Mouse (Mus musculus): ENCODE results near the gene Adh6b. TPM values are rescaled to one million over a fixed set of nuclear protein-coding genes. Genes with fewer than 3 reads are reported as not detected.

Gene Adh6b
- polyA plus RNA-seq, 1 experiment from 2014 or later: 0.15 TPM

GRCm38 (mm10) chr3:138311015-138311414 is 30.6 kb upstream of the Adh6b start:
- ATAC-seq: no peak
- H3K4me1 ChIP-seq (ENCODE audit: control insufficient read depth, insufficient read depth, low read length): peaks cover 6% of the 10 kb centered on the region; the same call in 1 of the 2 replicates
- no peaks in the 10 kb centered on the region for H3K9me3 ChIP-seq (ENCODE audit: control insufficient read depth, low read length)
- H3K27ac ChIP-seq (ENCODE audit: low read length): no peak overlapping the region
- no peak overlapping the region for H3K4me3 ChIP-seq (ENCODE audit: low read length)
- WGBS: 90% methylated on average over 6 of the region's 6 CpGs
- H3K27me3 ChIP-seq (replicated peaks; ENCODE audit: control insufficient read depth, insufficient read depth, low read length): no peaks in the 10 kb centered on the region
- H3K36me3 ChIP-seq (ENCODE audit: control insufficient read depth, insufficient read depth, low read length): no peaks in the 10 kb centered on the region
- no peak overlapping the region for H3K4me2 ChIP-seq (ENCODE audit: low read depth, low read length)
- no peak overlapping the region for H3K9ac ChIP-seq (ENCODE audit: low read depth, low read length)

- Histone ChIP-seq H3K27ac (ENCODE audit: low read length) (no peak within 1 kb of the TSS), H3K36me3 (ENCODE audit: control insufficient read depth, insufficient read depth, low read length) (no peaks in the 10 kb centered on the region), H3K9me3 (ENCODE audit: control insufficient read depth, low read length) (no peaks in the 10 kb centered on the region), H3K4me2 (ENCODE audit: low read depth, low read length) (no peak within 1 kb of the TSS), H3K9ac (ENCODE audit: low read depth, low read length) (no peak within 1 kb of the TSS), H3K4me1 (ENCODE audit: control insufficient read depth, insufficient read depth, low read length) (0 out of 2 replicates have a peak, but pooled peaks cover 3% of the 10 kb centered on the region), H3K4me3 (ENCODE audit: low read length) (no peak within 1 kb of the TSS), H3K27me3 (replicated peaks; ENCODE audit: control insufficient read depth, insufficient read depth, low read length) (no peaks in the 10 kb centered on the region)
- ATAC-seq: peak; percentile 89
- 75% methylated on average over 5 of the region's 5 CpGs for WGBS
These were observed 28.6 kb upstream of the Adh6b start, which contains the start of gene Adh6a for GRCm38 (mm10) chr3:138312965-138313364. TSS of gene Adh6a (plus strand) at chr3:138313286.

DNA sequence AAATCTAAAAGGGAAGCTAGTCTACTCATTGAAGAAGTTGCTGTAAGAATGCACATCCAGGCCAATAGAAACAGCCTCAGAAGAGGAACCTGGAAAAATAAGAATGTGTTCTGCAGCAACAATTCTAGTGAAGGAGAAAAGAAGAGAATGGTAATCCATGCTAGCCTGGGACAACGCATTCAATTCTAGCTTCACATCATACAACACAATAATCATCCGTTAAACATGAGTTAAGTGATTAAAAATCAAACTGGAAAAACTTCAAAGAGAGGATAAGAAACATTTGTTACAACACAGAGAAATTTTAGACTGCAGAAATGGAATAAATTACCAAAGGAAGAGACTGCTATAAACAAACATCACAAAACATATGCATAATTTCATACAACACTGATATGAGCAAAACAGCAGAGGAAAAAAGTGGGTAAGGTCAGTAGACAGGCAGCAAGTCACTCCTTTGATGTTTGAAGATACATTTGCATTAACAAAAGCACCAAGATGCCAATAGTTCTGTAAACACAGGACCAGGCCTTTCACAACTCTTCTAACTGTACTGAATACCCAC is 24.6 kb upstream of the Adh6b start:
- Histone ChIP-seq H3K27ac (ENCODE audit: low read length) (no peak overlapping the region), H3K9ac (ENCODE audit: low read depth, low read length) (no peak overlapping the region), H3K4me3 (ENCODE audit: low read length) (no peak overlapping the region), H3K27me3 (replicated peaks; ENCODE audit: control insufficient read depth, insufficient read depth, low read length) (no peaks in the 10 kb centered on the region), H3K36me3 (ENCODE audit: control insufficient read depth, insufficient read depth, low read length) (no peaks in the 10 kb centered on the region), H3K9me3 (ENCODE audit: control insufficient read depth, low read length) (no peaks in the 10 kb centered on the region), H3K4me2 (ENCODE audit: low read depth, low read length) (no peak overlapping the region), H3K4me1 (ENCODE audit: control insufficient read depth, insufficient read depth, low read length) (0 out of 2 replicates have a peak, but pooled peaks cover 3% of the 10 kb centered on the region)
- ATAC-seq: no peak
- 80% methylated on average over 2 of the region's 2 CpGs for WGBS

GRCm38 (mm10) chr3:138325001-138325400 is 16.6 kb upstream of the Adh6b start:
- no peak for ATAC-seq
- whole genome bisulfite sequencing: 93% methylated on average over 17 of the region's 17 CpGs
- Histone ChIP-seq H3K9ac (ENCODE audit: low read depth, low read length) (no peak overlapping the region), H3K36me3 (ENCODE audit: control insufficient read depth, insufficient read depth, low read length) (no peaks in the 10 kb centered on the region), H3K27me3 (replicated peaks; ENCODE audit: control insufficient read depth, insufficient read depth, low read length) (no peaks in the 10 kb centered on the region), H3K27ac (ENCODE audit: low read length) (no peak overlapping the region), H3K4me2 (ENCODE audit: low read depth, low read length) (no peak overlapping the region), H3K9me3 (ENCODE audit: control insufficient read depth, low read length) (no peaks in the 10 kb centered on the region), H3K4me1 (ENCODE audit: control insufficient read depth, insufficient read depth, low read length) (no peaks in the 10 kb centered on the region), H3K4me3 (ENCODE audit: low read length) (no peak overlapping the region)

GRCm38 (mm10) chr3:138325466-138325865 is 16.1 kb upstream of the Adh6b start:
- Histone ChIP-seq H3K9me3 (ENCODE audit: control insufficient read depth, low read length) (no peaks in the 10 kb centered on the region), H3K27me3 (replicated peaks; ENCODE audit: control insufficient read depth, insufficient read depth, low read length) (no peaks in the 10 kb centered on the region), H3K27ac (ENCODE audit: low read length) (no peak overlapping the region), H3K36me3 (ENCODE audit: control insufficient read depth, insufficient read depth, low read length) (no peaks in the 10 kb centered on the region), H3K9ac (ENCODE audit: low read depth, low read length) (no peak overlapping the region), H3K4me2 (ENCODE audit: low read depth, low read length) (no peak overlapping the region), H3K4me1 (ENCODE audit: control insufficient read depth, insufficient read depth, low read length) (no peaks in the 10 kb centered on the region), H3K4me3 (ENCODE audit: low read length) (no peak overlapping the region)
- no peak for ATAC-seq
- 92% methylated on average over 6 of the region's 6 CpGs for WGBS

DNA sequence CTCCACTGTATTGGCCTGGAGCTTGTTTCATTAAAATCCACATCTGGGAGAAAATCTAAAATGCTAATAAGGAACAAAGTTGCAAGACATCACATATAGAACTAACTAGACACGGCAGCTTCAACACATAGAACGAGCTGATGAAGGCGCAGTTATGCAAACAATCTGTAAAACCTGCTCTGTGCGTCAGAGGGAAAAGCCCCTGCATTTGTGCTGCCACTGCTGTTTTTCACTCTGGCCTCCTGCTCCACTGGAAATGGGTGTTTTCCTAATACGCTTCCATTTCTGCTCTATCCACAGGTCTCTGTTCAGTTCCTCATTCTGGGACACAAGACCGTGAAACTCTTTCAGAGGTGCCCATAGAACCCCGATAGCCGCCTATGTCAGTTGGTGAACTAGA is 7.7 kb upstream of the Adh6b start:
- Histone ChIP-seq H3K4me2 (ENCODE audit: low read depth, low read length) (no peak overlapping the region), H3K36me3 (ENCODE audit: control insufficient read depth, insufficient read depth, low read length) (no peaks in the 10 kb centered on the region), H3K27ac (ENCODE audit: low read length) (no peak overlapping the region), H3K4me1 (ENCODE audit: control insufficient read depth, insufficient read depth, low read length) (no peaks in the 10 kb centered on the region), H3K9ac (ENCODE audit: low read depth, low read length) (no peak overlapping the region), H3K9me3 (ENCODE audit: control insufficient read depth, low read length) (no peaks in the 10 kb centered on the region), H3K27me3 (replicated peaks; ENCODE audit: control insufficient read depth, insufficient read depth, low read length) (no peaks in the 10 kb centered on the region), H3K4me3 (ENCODE audit: low read length) (no peak overlapping the region)
- ATAC-seq: no peak
- 72% methylated on average over 8 of the region's 8 CpGs for WGBS

DNA sequence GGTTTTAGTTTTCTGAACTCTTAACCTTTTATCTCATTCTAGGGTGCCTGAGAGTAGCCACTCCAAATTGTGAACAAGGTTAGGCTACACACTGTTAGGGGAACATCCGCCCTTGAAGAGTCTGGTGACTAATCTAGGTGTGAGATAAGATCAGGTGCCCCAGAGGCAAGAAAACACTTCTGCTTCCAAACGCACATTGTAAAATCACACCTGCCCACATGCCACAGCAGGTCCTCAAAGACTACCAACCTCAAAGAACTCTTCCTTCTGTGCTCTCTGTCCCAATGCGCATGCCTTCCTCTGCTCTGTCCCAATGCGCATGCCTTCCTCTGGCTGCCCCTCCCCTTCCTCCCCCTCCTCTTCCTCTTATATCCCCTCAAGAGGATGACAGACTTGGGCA is 7.3 kb upstream of the Adh6b start:
- Histone ChIP-seq H3K9me3 (ENCODE audit: control insufficient read depth, low read length) (no peaks in the 10 kb centered on the region), H3K36me3 (ENCODE audit: control insufficient read depth, insufficient read depth, low read length) (no peaks in the 10 kb centered on the region), H3K27ac (ENCODE audit: low read length) (no peak overlapping the region), H3K4me3 (ENCODE audit: low read length) (no peak overlapping the region), H3K27me3 (replicated peaks; ENCODE audit: control insufficient read depth, insufficient read depth, low read length) (no peaks in the 10 kb centered on the region), H3K4me1 (ENCODE audit: control insufficient read depth, insufficient read depth, low read length) (no peaks in the 10 kb centered on the region), H3K4me2 (ENCODE audit: low read depth, low read length) (no peak overlapping the region), H3K9ac (ENCODE audit: low read depth, low read length) (no peak overlapping the region)
- no peak for ATAC-seq
- WGBS: 63% methylated on average over 4 of the region's 4 CpGs

DNA sequence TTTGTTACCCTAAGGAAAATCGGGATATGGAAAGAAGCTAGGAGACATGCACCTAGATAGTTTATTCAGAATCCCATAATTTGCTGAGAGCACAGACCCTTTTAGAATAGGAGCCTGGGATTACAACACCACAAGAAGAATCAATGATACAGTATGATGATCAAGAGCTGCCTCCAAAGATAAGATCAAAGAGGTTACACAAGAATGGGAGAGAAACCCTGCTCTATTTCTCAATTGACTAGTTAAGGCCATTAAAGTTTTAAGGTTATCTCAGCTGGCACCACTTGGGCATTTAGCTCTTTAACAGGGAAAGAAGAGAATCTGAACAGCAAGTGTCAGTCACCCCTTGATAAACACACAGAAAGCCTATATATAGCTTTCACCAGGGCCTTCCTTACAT is 6.0 kb upstream of the Adh6b start:
- H3K4me1 ChIP-seq (ENCODE audit: control insufficient read depth, insufficient read depth, low read length): no peaks in the 10 kb centered on the region
- ATAC-seq: no peak
- no peak overlapping the region for H3K9ac ChIP-seq (ENCODE audit: low read depth, low read length)
- H3K27me3 ChIP-seq (replicated peaks; ENCODE audit: control insufficient read depth, insufficient read depth, low read length): no peaks in the 10 kb centered on the region
- H3K4me2 ChIP-seq (ENCODE audit: low read depth, low read length): no peak overlapping the region
- no peak overlapping the region for H3K27ac ChIP-seq (ENCODE audit: low read length)
- H3K36me3 ChIP-seq (ENCODE audit: control insufficient read depth, insufficient read depth, low read length): no peaks in the 10 kb centered on the region
- no peak overlapping the region for H3K4me3 ChIP-seq (ENCODE audit: low read length)
- WGBS: 97% methylated on average over 1 of the region's 1 CpGs
- no peaks in the 10 kb centered on the region for H3K9me3 ChIP-seq (ENCODE audit: control insufficient read depth, low read length)

- Histone ChIP-seq H3K36me3 (ENCODE audit: control insufficient read depth, insufficient read depth, low read length) (no peaks in the 10 kb centered on the region), H3K4me3 (ENCODE audit: low read length) (no peak overlapping the region), H3K9ac (ENCODE audit: low read depth, low read length) (no peak overlapping the region), H3K4me1 (ENCODE audit: control insufficient read depth, insufficient read depth, low read length) (no peaks in the 10 kb centered on the region), H3K27ac (ENCODE audit: low read length) (no peak overlapping the region), H3K4me2 (ENCODE audit: low read depth, low read length) (no peak overlapping the region), H3K9me3 (ENCODE audit: control insufficient read depth, low read length) (no peaks in the 10 kb centered on the region), H3K27me3 (replicated peaks; ENCODE audit: control insufficient read depth, insufficient read depth, low read length) (no peaks in the 10 kb centered on the region)
- no peak for ATAC-seq
- 57% methylated on average over 3 of the region's 3 CpGs for WGBS
These were observed 5.3 kb upstream of the Adh6b start for GRCm38 (mm10) chr3:138336104-138336754.

DNA sequence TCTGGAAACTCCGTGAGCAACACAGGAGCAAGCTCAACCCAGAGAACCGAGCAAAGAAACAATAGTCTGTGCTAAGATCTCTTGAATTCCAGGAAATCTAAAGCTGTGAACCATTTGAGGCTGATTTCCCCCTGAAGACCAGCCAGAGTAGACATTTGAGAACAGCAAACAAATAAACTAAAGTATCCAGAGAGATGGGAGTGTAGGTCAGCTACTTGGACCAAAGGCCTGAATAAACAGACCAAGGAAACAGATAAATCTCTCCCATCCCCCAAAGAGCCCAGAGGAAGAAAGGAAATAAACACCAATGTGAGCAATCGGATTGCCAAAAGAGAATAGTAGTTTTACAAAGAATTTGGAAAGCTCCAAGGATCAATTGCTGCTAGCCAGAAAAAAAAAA is 5.5 kb downstream of the Adh6b start:
- ATAC-seq: no peak
- 49% methylated on average over 3 of the region's 3 CpGs for WGBS
- no peak overlapping the region for H3K27ac ChIP-seq (ENCODE audit: low read length)

More for the DNA sequence above, 5.5 kb downstream of the Adh6b start:
- Histone ChIP-seq H3K4me2 (ENCODE audit: low read depth, low read length) (no peak overlapping the region), H3K4me1 (ENCODE audit: control insufficient read depth, insufficient read depth, low read length) (no peaks in the 10 kb centered on the region), H3K9ac (ENCODE audit: low read depth, low read length) (no peak overlapping the region), H3K36me3 (ENCODE audit: control insufficient read depth, insufficient read depth, low read length) (no peaks in the 10 kb centered on the region), H3K27me3 (replicated peaks; ENCODE audit: control insufficient read depth, insufficient read depth, low read length) (no peaks in the 10 kb centered on the region), H3K4me3 (ENCODE audit: low read length) (no peak overlapping the region), H3K9me3 (ENCODE audit: control insufficient read depth, low read length) (no peaks in the 10 kb centered on the region)

All from intestine, embryonic 16.5 days (tissue).